Mouse (Mus musculus) CH12.LX (cell line): ENCODE results near the gene Tcte1. TPM values are rescaled to one million over a fixed set of nuclear protein-coding genes. Genes with fewer than 3 reads are reported as not detected.

ENCODE experiments used
- DNase-seq: peaks from one replicate; pipeline ENCODE4 v3.0.0-alpha.2; 2013; ENCODE audit errors: extremely low read depth
- H3K27ac ChIP-seq: 2 replicates; pipeline ENCODE4 v1.5.1; 2012; ENCODE audit warnings: low read depth, mild to moderate bottlenecking, control low read depth, moderate library complexity; ENCODE audit not compliant: insufficient read depth
- H3K27me3 ChIP-seq: replicated peaks from 2 replicates; pipeline ENCODE3; 2012; ENCODE audit warnings: inconsistent platforms
- H3K36me3 ChIP-seq, 2 experiments: replicated peaks in 1 of 2; 2 replicates each; pipeline versions ENCODE3 to v1.6.1; 2012; ENCODE audit warnings: inconsistent platforms in 1 of 2, low read length in 1 of 2, mild to moderate bottlenecking in 1 of 2, mixed read lengths in 1 of 2, moderate library complexity in 1 of 2; ENCODE audit not compliant: control insufficient read depth in 1 of 2, insufficient read depth in 1 of 2
- H3K4me1 ChIP-seq, 2 experiments: 2 replicates each; pipeline ENCODE4 v1.6.1; 2012; ENCODE audit warnings: inconsistent platforms in 1 of 2, moderate library complexity in 1 of 2; ENCODE audit not compliant: insufficient read depth in 2 of 2, control insufficient read depth in 1 of 2
- H3K4me2 ChIP-seq: 2 replicates; pipeline ENCODE4 v1.6.1; 2012; ENCODE audit warnings: low read depth, mild to moderate bottlenecking, control low read depth; ENCODE audit not compliant: poor library complexity, insufficient read depth, severe bottlenecking
- H3K4me3 ChIP-seq, 3 experiments: fragments of 150-350 bp in 1 of 3; sonication (generic) in 1 of 3; replicated peaks in 1 of 3; 2 replicates each; pipeline versions ENCODE3 to v1.5.1; 2011 to 2012; ENCODE audit warnings: low read depth in 2 of 3, low read length in 2 of 3, mild to moderate bottlenecking in 2 of 3, moderate library complexity in 2 of 3, control low read depth in 1 of 3, improper control_type of control experiment in 1 of 3, inconsistent platforms in 1 of 3, mixed read lengths in 1 of 3; ENCODE audit not compliant: poor library complexity in 1 of 3
- H3K79me2 ChIP-seq: replicated peaks from 2 replicates; pipeline ENCODE4 v1.6.1; 2012; ENCODE audit warnings: mild to moderate bottlenecking, moderate library complexity; ENCODE audit not compliant: control insufficient read depth, poor library complexity, insufficient read depth, severe bottlenecking; ENCODE audit errors: extremely low read depth
- H3K9ac ChIP-seq: 2 replicates; pipeline ENCODE4 v1.6.1; 2012; ENCODE audit warnings: low read depth, mild to moderate bottlenecking, control low read depth, moderate library complexity; ENCODE audit not compliant: insufficient read depth
- H3K9me3 ChIP-seq: replicated peaks from 2 replicates; pipeline ENCODE3; 2012; ENCODE audit warnings: low read length, inconsistent platforms, mixed read lengths
- BHLHE40 ChIP-seq: IDR thresholded peaks from 2 replicates; pipeline ENCODE4 v1.6.1; 2011; ENCODE audit warnings: mild to moderate bottlenecking, low read depth, low read length, improper control_type of control experiment
- CHD1 ChIP-seq: IDR thresholded peaks from 2 replicates; pipeline ENCODE4 v1.6.1; 2012; ENCODE audit warnings: low read depth, low read length, improper control_type of control experiment, inconsistent platforms
- CTCF ChIP-seq, 2 experiments: IDR thresholded peaks in 1 of 2; conservative IDR thresholded peaks in 1 of 2; 2 replicates each; pipeline ENCODE4 v1.5.1; 2011 to 2012; ENCODE audit warnings: low read depth in 2 of 2, low read length in 2 of 2, improper control_type of control experiment in 1 of 2, inconsistent platforms in 1 of 2, mild to moderate bottlenecking in 1 of 2, moderate library complexity in 1 of 2
- E2F4 ChIP-seq: IDR thresholded peaks from 2 replicates; pipeline ENCODE4 v1.6.1; 2011; ENCODE audit warnings: low read depth, low read length, improper control_type of control experiment; ENCODE audit not compliant: insufficient replicate concordance
- ELF1 ChIP-seq: IDR thresholded peaks from 2 replicates; pipeline ENCODE4 v1.6.1; 2014; ENCODE audit warnings: low read depth, mild to moderate bottlenecking, inconsistent platforms, low read length, improper control_type of control experiment
- ETS1 ChIP-seq: conservative IDR thresholded peaks from 2 replicates; pipeline ENCODE4 v1.6.1; 2012; ENCODE audit warnings: low read depth, mild to moderate bottlenecking, inconsistent platforms, low read length, improper control_type of control experiment, moderate library complexity
- GABPA ChIP-seq: IDR thresholded peaks from 2 replicates; pipeline ENCODE4 v1.6.1; 2012; ENCODE audit warnings: low read depth, low read length, improper control_type of control experiment, inconsistent platforms; ENCODE audit not compliant: insufficient replicate concordance
- IRF4 ChIP-seq: IDR thresholded peaks from 2 replicates; pipeline ENCODE4 v1.6.1; 2014; ENCODE audit warnings: low read depth, mild to moderate bottlenecking, inconsistent platforms, low read length, improper control_type of control experiment
- JUN ChIP-seq: IDR thresholded peaks from 2 replicates; pipeline ENCODE4 v1.6.1; 2011; ENCODE audit warnings: low read depth, mild to moderate bottlenecking, low read length, improper control_type of control experiment, moderate library complexity; ENCODE audit not compliant: insufficient read depth
- JUND ChIP-seq: conservative IDR thresholded peaks from 2 replicates; pipeline ENCODE4 v1.6.1; 2011; ENCODE audit warnings: low read depth, low read length, improper control_type of control experiment
- KAT2A ChIP-seq: IDR thresholded peaks from 2 replicates; pipeline ENCODE4 v1.6.1; 2012; ENCODE audit warnings: low read length, improper control_type of control experiment, inconsistent platforms; ENCODE audit not compliant: insufficient replicate concordance
- MAX ChIP-seq: IDR thresholded peaks from 2 replicates; pipeline ENCODE4 v1.6.1; 2011; ENCODE audit warnings: low read length, improper control_type of control experiment
- MAZ ChIP-seq: IDR thresholded peaks from 2 replicates; pipeline ENCODE4 v1.6.1; 2012; ENCODE audit warnings: low read depth, mild to moderate bottlenecking, inconsistent platforms, low read length, improper control_type of control experiment, moderate library complexity
- MYC ChIP-seq: IDR thresholded peaks from 2 replicates; pipeline ENCODE4 v1.6.1; 2011; ENCODE audit warnings: low read depth, mild to moderate bottlenecking, improper control_type of control experiment, low read length
- NELFE ChIP-seq: IDR thresholded peaks from 2 replicates; pipeline ENCODE4 v1.6.1; 2011; ENCODE audit warnings: low read depth, low read length, improper control_type of control experiment
- NRF1 ChIP-seq: IDR thresholded peaks from 2 replicates; pipeline ENCODE4 v1.6.1; 2014; ENCODE audit warnings: low read depth, mild to moderate bottlenecking, inconsistent platforms, low read length, improper control_type of control experiment, moderate library complexity
- POLR2AphosphoS2 ChIP-seq: IDR thresholded peaks from 2 replicates; pipeline ENCODE4 v1.6.1; 2011; ENCODE audit warnings: low read depth, low read length, improper control_type of control experiment
- RCOR1 ChIP-seq: conservative IDR thresholded peaks from 2 replicates; pipeline ENCODE4 v1.6.1; 2012; ENCODE audit warnings: low read depth, mild to moderate bottlenecking, inconsistent platforms, low read length, improper control_type of control experiment
- SIN3A ChIP-seq: IDR thresholded peaks from 2 replicates; pipeline ENCODE4 v1.6.1; 2012; ENCODE audit warnings: low read length, improper control_type of control experiment, inconsistent platforms
- SMC3 ChIP-seq: IDR thresholded peaks from 2 replicates; pipeline ENCODE4 v1.6.1; 2011; ENCODE audit warnings: low read depth, low read length, improper control_type of control experiment
- TCF12 ChIP-seq: IDR thresholded peaks from 2 replicates; pipeline ENCODE4 v1.6.1; 2014; ENCODE audit warnings: low read depth, mild to moderate bottlenecking, inconsistent platforms, low read length, improper control_type of control experiment
- UBTF ChIP-seq: IDR thresholded peaks from 2 replicates; pipeline ENCODE4 v1.6.1; 2012; ENCODE audit warnings: low read depth, mild to moderate bottlenecking, inconsistent platforms, low read length, improper control_type of control experiment, moderate library complexity
- USF1 ChIP-seq: IDR thresholded peaks from 2 replicates; pipeline ENCODE4 v1.6.1; 2014; ENCODE audit warnings: low read depth, mild to moderate bottlenecking, inconsistent platforms, low read length, improper control_type of control experiment
- USF2 ChIP-seq: conservative IDR thresholded peaks from 2 replicates; pipeline ENCODE4 v1.6.1; 2011; ENCODE audit warnings: low read depth, low read length, improper control_type of control experiment
- ZC3H11A ChIP-seq: IDR thresholded peaks from 2 replicates; pipeline ENCODE4 v1.6.1; 2012; ENCODE audit warnings: low read depth, mild to moderate bottlenecking, inconsistent platforms, low read length, improper control_type of control experiment
- dilution Hi-C: fragments of 300-500 bp; cut with MboI; formaldehyde crosslinking; loops from 2 replicates; pipeline ENCODE4 v1.14.3; 2020; ENCODE audit warnings: low sequenced_read_pairs; ENCODE audit not compliant: extremely low pct_unique_long_range_greater_than_20kb, extremely low pct_ligation_motif_present
- in situ Hi-C: fragments of 300-500 bp; cut with MboI; formaldehyde crosslinking; loops from 3 replicates; pipeline ENCODE4 v1.14.3; 2019; ENCODE audit warnings: low sequenced_read_pairs, low pct_ligation_motif_present, low pct_unique_long_range_greater_than_20kb, mixed read lengths
- polyA plus RNA-seq: library from polyadenylated mRNA; unstranded; fragments of >175 nt; gene quantifications from 2 replicates; pipeline ENCODE4 v1.2.1, GENCODE M21; 2012; ENCODE audit warnings: low read depth; ENCODE audit not compliant: insufficient read length
- total RNA-seq, 2 experiments: library from RNA; depleted of rRNA; stranded (reverse); fragments of 300-350 nt in 1 of 2; fragments of >200 nt in 1 of 2; gene quantifications; 2 replicates each; pipeline ENCODE4 v1.2.3; 2012 to 2014

Gene Tcte1
- total and polyA plus RNA-seq, 3 experiments = not detected

GRCm38 (mm10) chr17:45503301-45503973 is 19.8 kb upstream of the Tcte1 start:
- H3K4me1 ChIP-seq = peaks cover 13 to 54% of the 10 kb centered on the region in 2 experiments

GRCm38 (mm10) chr17:45505941-45506465 is 17.2 kb upstream of the Tcte1 start:
- no peak overlapping the region for H3K4me2 ChIP-seq
- no peaks in the 10 kb centered on the region for H3K79me2 ChIP-seq
- in situ Hi-C loops = no loop called here

More at GRCm38 (mm10) chr17:45503301-45503973, 19.8 kb upstream of the Tcte1 start:
- Histone ChIP-seq H3K27ac (no peak overlapping the region), H3K36me3 (peaks cover 5 to 6% of the 10 kb centered on the region in 2 experiments), H3K4me2 (no peak overlapping the region), H3K9ac (no peak overlapping the region)
- dilution Hi-C loops = no loop called here
- in situ Hi-C loops = no loop called here
- 0 out of 2 replicates have a peak, but pooled peaks have one; percentile 41 for TF ChIP-seq ELF1
- TF ChIP-seq MAX = no peak
- TF ChIP-seq, all 38 proteins: peak for 1
- Histone ChIP-seq H3K9me3 (no peaks in the 10 kb centered on the region), H3K27me3 (no peaks in the 10 kb centered on the region), H3K79me2 (no peaks in the 10 kb centered on the region), H3K4me3 (no peak overlapping the region)
- no peak for DNase-seq

GRCm38 (mm10) chr17:45506700-45507189 is 16.5 kb upstream of the Tcte1 start, which contains the start of gene Aars2:
Gene Aars2, plus strand, starts transcription at chr17:45506841.
- H3K79me2 ChIP-seq = no peaks in the 10 kb centered on the region
- peak; percentile 93 for DNase-seq
- H3K4me2 ChIP-seq = peak within 1 kb of the TSS; percentile 72
- peak within 1 kb of the TSS; percentile 56 for H3K27ac ChIP-seq
- no peaks in the 10 kb centered on the region for H3K9me3 ChIP-seq
- H3K4me3 ChIP-seq = peak within 1 kb of the TSS; percentile 57 to 79 (median 73)
- peak within 1 kb of the TSS; percentile 44; the same call in 1 of the 2 replicates for H3K9ac ChIP-seq
- peaks cover 10 to 48% of the 10 kb centered on the region in 2 experiments for H3K4me1 ChIP-seq
- no peaks in the 10 kb centered on the region for H3K27me3 ChIP-seq
- in situ Hi-C loops (no loop called here), dilution Hi-C loops (no loop called here)
- peaks cover 24 to 37% of the 10 kb centered on the region in 2 experiments for H3K36me3 ChIP-seq
- peak in 1 of 2 experiments; percentile 86; a peak in 2 of 4 replicates for TF ChIP-seq CTCF (conservative IDR thresholded peaks at IDR 0.05 in 1 of 2, IDR thresholded peaks at IDR 0.05 in 1 of 2; ENCODE audit: low read depth in 2 of 2, low read length in 2 of 2)
- TF ChIP-seq NELFE = peak; percentile 61; the same call in 1 of the 2 replicates
- TF ChIP-seq SIN3A = peak; percentile 75
- 0 out of 2 replicates have a peak, but pooled peaks have one; percentile 23 for TF ChIP-seq MYC
- 0 out of 2 replicates have a peak, but pooled peaks have one; percentile 29 for TF ChIP-seq MAX
- peak; percentile 99 for TF ChIP-seq MAZ
- no peak for TF ChIP-seq CHD1
- TF ChIP-seq SMC3 = peak; percentile 17; the same call in 1 of the 2 replicates
- TF ChIP-seq TCF12 = peak; percentile 92
- TF ChIP-seq IRF4 = peak; percentile 74
- no peak for TF ChIP-seq UBTF
- TF ChIP-seq ELF1 = peak; percentile 69
- TF ChIP-seq GABPA = peak; percentile 97
- TF ChIP-seq NRF1 = peak; percentile 72
- no peak for TF ChIP-seq USF1

More at GRCm38 (mm10) chr17:45505941-45506465, 17.2 kb upstream of the Tcte1 start:
- H3K36me3 ChIP-seq = peaks cover 24 to 30% of the 10 kb centered on the region in 2 experiments
- H3K4me1 ChIP-seq = peaks cover 11 to 54% of the 10 kb centered on the region in 2 experiments
- H3K27me3 ChIP-seq = no peaks in the 10 kb centered on the region
- dilution Hi-C loops = no loop called here
- H3K27ac ChIP-seq = no peak overlapping the region
- H3K4me3 ChIP-seq = no peak overlapping the region
- no peak overlapping the region for H3K9ac ChIP-seq
- no peak for DNase-seq
- no peaks in the 10 kb centered on the region for H3K9me3 ChIP-seq
- TF ChIP-seq JUND (no peak), CHD1 (no peak), IRF4 (no peak), JUN (no peak), GABPA (no peak), MAZ (no peak), RCOR1 (no peak), UBTF (no peak), ETS1 (no peak), USF2 (no peak), MAX (no peak), BHLHE40 (no peak), POLR2AphosphoS2 (no peak), KAT2A (no peak), TCF12 (no peak), CTCF (conservative IDR thresholded peaks at IDR 0.05 in 1 of 2, IDR thresholded peaks at IDR 0.05 in 1 of 2; ENCODE audit: low read depth in 2 of 2, low read length in 2 of 2) (no peak), SIN3A (no peak), E2F4 (no peak), ZC3H11A (no peak), MYC (no peak)
- TF ChIP-seq, all 38 proteins: peak for 0
